Mouse (Mus musculus) B cell, adult 67 days (primary cell): ENCODE results near the gene Mras. TPM values are rescaled to one million over a fixed set of nuclear protein-coding genes. Genes with fewer than 3 reads are reported as not detected.

Source experiments
- total RNA-seq, 2 experiments: library from RNA; stranded (reverse); gene quantifications; 4 replicates each; pipeline ENCODE4 v1.2.4; 2023

The Mras gene
- under 1 TPM in 1 of 2 experiments, not detected in 1; 0.12 TPM for total RNA-seq

GRCm38 (mm10) chr9:99437031-99437764 is at the start of gene Mras:
Gene Mras (minus strand): TSS chr9:99437381.

GRCm38 (mm10) chr9:99451161-99451560 is 14.0 kb upstream of the Mras start, which contains the start of gene Nme9:
Gene Nme9 (plus strand): TSS chr9:99451475.

GRCm38 (mm10) chr9:99357921-99358692 is 79.1 kb downstream of the Mras start, which contains the start of gene Esyt3:
Gene Esyt3 (minus strand): TSS chr9:99358557.

Other genes with a start within 250 kb of the Mras start
- not detected for gene Faiml, start 200.1 kb downstream of the Mras start, total RNA-seq
- gene Cep70, start 194.0 kb downstream of the Mras start, total RNA-seq, result 10 to 100 TPM; 11.7 to 12.2 TPM
- not detected for gene Esyt3, start 78.8 kb downstream of the Mras start, total RNA-seq
- gene Nme9, start 14.1 kb upstream of the Mras start, total RNA-seq, result not detected
- gene Armc8, start 131.5 kb upstream of the Mras start, total RNA-seq, result 10 to 100 TPM; 31.4 to 34.4 TPM
- gene Dbr1, start 138.4 kb upstream of the Mras start, total RNA-seq, result 10 to 100 TPM; 28.9 to 34.1 TPM
- not detected for gene A4gnt, start 175.1 kb upstream of the Mras start, total RNA-seq
- not detected for gene Dzip1l, start 192.1 kb upstream of the Mras start, total RNA-seq